Mouse (Mus musculus) kidney, adult 11 months (tissue): Measurements from ENCODE around the gene Tnrc18.
A peak's percentile ranks its signal among the peaks of the same experiment; 100 is the strongest.

Source experiments
- DNase-seq: peaks from one replicate; pipeline ENCODE4 v3.0.0; 2022

Tnrc18 gene

GRCm38 (mm10) chr5:142822286-142823095 is 5.0 kb upstream of the Tnrc18 start:
- peak; percentile 57 for DNase-seq

DNA sequence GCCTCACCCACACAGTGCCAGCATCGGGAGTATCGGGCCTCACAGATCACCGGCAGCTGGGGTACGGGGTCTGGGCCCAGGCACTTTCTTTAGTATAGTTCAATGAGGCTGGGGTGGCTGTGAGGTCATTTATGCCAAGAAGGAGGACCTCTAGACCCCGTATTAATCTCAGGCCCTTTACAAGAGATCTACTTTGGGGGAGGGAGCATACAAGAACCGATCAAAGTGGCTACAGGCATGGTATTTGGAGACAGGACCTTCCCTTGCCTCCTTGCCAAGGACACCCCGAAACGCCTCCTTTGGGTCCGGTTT is 4.5 kb upstream of the Tnrc18 start:
- no peak for DNase-seq

- peak; percentile 97 for DNase-seq
These were observed 4.0 kb upstream of the Tnrc18 start for GRCm38 (mm10) chr5:142821266-142821973.

DNA sequence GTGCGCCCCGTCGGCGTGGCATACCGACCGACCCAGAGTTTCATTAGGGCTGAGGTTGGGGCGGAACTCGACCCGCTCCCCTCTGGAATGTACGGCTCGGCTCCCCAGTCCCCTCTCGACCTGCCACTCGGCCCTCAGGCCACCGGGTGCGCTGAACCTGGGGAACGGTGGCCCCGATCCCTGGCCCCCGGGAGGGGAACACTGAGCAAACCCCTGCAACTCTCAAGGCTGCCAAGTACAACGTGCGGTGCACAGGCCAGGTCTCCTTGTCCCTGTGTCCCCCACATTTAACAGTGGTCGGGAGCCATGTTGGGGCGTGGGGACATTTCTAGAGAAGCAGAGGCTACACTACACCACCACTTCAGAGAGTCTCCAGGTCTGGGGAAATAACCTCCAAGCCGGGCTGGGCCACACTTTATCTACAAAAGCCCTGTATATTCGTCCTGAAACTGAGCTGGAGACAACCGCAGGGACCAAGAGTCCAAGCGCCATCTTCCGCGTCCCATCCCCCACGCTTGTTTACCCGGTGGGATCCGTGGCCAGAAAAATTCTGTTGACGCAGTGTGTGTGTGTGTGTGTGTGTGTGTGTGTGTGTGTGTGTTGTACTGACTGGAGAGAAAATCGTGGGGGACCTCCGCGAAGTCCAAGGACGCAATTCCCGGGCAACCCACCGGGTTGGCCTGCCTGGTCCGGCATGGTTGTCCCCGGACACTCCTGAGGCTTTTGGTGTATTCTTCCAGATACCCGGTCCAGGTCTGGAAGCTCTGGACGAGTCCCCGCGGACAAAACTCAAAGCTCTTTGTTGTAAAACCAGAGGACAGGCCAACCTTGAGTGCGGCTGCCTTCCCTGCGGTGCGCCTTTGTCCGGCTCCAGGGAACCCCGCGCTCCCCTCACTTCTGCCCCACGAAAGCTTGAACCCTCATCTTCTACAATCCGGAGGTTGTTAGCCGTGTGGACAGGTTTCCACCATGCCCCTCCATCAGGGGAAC is 3.1 kb upstream of the Tnrc18 start:
- peak; percentile 71 for DNase-seq

- DNase-seq: peak; percentile 71
These were observed 2.2 kb upstream of the Tnrc18 start for GRCm38 (mm10) chr5:142819385-142820275.

- peak; percentile 92 for DNase-seq
These were observed 1.2 kb upstream of the Tnrc18 start for GRCm38 (mm10) chr5:142818435-142819360.

- DNase-seq: peak; percentile 58
These were observed 495 bp downstream of the Tnrc18 start for GRCm38 (mm10) chr5:142816811-142817523.

- peak; percentile 45 for DNase-seq
These were observed 1.2 kb downstream of the Tnrc18 start for GRCm38 (mm10) chr5:142816031-142816810.

DNA sequence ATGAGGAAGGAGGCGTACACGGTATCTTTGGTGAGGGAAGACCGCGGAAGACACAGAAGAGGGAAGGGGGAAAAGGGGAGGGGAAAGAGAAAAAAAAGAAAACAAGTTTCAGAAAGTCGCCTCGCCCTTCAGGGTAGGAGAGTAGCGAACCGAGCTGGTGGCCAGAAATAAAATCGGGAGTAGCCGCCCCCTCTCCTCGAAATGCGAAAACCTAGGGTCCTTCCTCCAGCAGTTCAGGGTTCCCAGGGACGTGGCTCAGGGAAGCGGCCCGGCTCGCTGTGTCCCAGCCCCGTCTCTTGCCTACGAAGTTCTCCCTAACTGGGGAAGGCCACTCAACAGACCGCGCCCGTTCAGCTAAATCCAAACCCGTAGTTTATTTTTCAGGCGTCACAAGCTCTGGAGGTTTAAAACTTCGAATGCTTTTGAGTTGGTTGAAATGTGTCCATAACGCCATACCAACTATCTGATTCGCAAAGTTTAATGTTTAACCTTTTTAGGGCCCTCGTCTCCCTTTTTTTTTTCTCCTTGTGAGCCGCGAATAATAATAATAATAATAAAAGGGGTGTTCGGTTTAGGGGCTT is 2.0 kb downstream of the Tnrc18 start:
- DNase-seq: peak; percentile 51

- DNase-seq: peak; percentile 46
These were observed 2.6 kb downstream of the Tnrc18 start for GRCm38 (mm10) chr5:142814711-142815420.

- DNase-seq: peak; percentile 45
These were observed 3.3 kb downstream of the Tnrc18 start for GRCm38 (mm10) chr5:142814161-142814651.

DNA sequence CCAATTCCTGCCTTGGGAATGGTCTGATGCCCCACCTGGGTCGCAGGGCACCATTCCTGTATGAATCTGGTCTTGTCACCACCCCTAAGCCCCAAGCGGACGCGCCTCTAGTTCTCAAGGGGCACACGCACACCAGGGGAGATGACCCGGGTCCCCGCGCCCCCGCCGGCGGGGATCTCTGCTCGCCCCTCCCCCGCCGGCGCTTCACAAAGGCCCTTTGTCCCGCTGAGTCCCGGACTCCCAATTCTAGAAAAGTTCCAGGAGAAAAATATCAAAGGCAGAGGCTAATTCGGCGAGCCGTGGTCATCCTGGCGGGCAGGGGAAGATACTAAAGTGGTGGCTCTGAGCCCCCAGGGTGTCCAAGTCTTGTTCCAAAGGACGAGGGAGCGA is 3.7 kb downstream of the Tnrc18 start:
- DNase-seq: no peak

GRCm38 (mm10) chr5:142812976-142813721 is 4.3 kb downstream of the Tnrc18 start:
- peak; percentile 48 for DNase-seq

DNA sequence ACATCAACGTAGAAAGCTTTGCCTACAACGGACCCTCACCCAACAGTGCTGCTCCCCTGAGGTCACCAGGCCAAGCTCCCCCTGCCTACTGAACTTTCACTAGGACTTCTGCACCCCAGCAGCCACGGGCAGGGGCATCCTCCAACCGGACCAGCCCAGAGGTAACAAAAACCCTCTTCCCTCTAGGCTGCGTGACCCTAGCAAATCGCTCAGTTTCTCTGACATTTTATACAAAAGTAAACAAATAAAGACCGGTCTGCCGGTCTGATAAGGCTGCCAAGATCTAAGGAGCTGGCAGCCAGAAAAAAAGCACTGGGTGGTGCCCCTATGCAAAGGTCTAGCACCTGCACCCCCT is 4.9 kb downstream of the Tnrc18 start:
- no peak for DNase-seq

- peak; percentile 76 for DNase-seq
These were observed 5.5 kb downstream of the Tnrc18 start for GRCm38 (mm10) chr5:142811870-142812443.

GRCm38 (mm10) chr5:142810710-142811599 is 6.5 kb downstream of the Tnrc18 start:
- no peak for DNase-seq
